Mouse (Mus musculus) myocyte (in vitro differentiated cells): ENCODE results near the gene Myrf. TPM values are rescaled to one million over a fixed set of nuclear protein-coding genes. Genes with fewer than 3 reads are reported as not detected.

ENCODE experiments used
- H3K27me3 ChIP-seq: one replicate; pipeline ENCODE4 v1.6.1; 2011; ENCODE audit not compliant: control insufficient read depth, insufficient read depth, insufficient read length
- H3K36me3 ChIP-seq: one replicate; pipeline ENCODE4 v1.6.1; 2011; ENCODE audit not compliant: control insufficient read depth, insufficient read depth
- H3K4me2 ChIP-seq: one replicate; pipeline ENCODE4 v1.6.1; 2011; ENCODE audit warnings: low read depth, control low read depth
- H3K4me3 ChIP-seq: one replicate; pipeline ENCODE4 v1.5.1; 2011; ENCODE audit warnings: mild to moderate bottlenecking, control low read depth, moderate library complexity
- H3K79me2 ChIP-seq: one replicate; pipeline ENCODE4 v1.6.1; 2011; ENCODE audit not compliant: control insufficient read depth, insufficient read depth
- H3ac ChIP-seq: one replicate; pipeline ENCODE4 v1.6.1; 2011; ENCODE audit not compliant: control insufficient read depth, insufficient read length
- CEBPB ChIP-seq: IDR thresholded peaks from 2 replicates; pipeline ENCODE4 v1.6.1; 2011; ENCODE audit warnings: mild to moderate bottlenecking, moderate library complexity; ENCODE audit not compliant: poor library complexity, insufficient read depth, severe bottlenecking
- E2F4 ChIP-seq: IDR thresholded peaks from one replicate; pipeline ENCODE4 v1.6.1; 2011; ENCODE audit warnings: mild to moderate bottlenecking, control low read depth, moderate library complexity; ENCODE audit not compliant: insufficient read depth
- MAX ChIP-seq: IDR thresholded peaks from one replicate; pipeline ENCODE4 v1.6.1; 2011; ENCODE audit warnings: low read depth, mild to moderate bottlenecking, control low read depth
- MYOD1 ChIP-seq, 3 experiments: IDR thresholded peaks; one replicate each; pipeline ENCODE4 v1.6.1; 2011; ENCODE audit warnings: control low read depth in 2 of 3, low read depth in 2 of 3, mild to moderate bottlenecking in 2 of 3, moderate library complexity in 1 of 3; ENCODE audit not compliant: insufficient read length in 2 of 3, control insufficient read depth in 1 of 3
- MYOG ChIP-seq, 3 experiments: IDR thresholded peaks; one replicate each; pipeline ENCODE4 v1.6.1; 2011; ENCODE audit warnings: control low read depth in 2 of 3, low read depth in 2 of 3, mild to moderate bottlenecking in 2 of 3; ENCODE audit not compliant: insufficient read length in 2 of 3, control insufficient read depth in 1 of 3, insufficient read depth in 1 of 3
- POLR2A ChIP-seq: IDR thresholded peaks from one replicate; pipeline ENCODE4 v1.6.1; 2011; ENCODE audit warnings: low read depth, mild to moderate bottlenecking, control low read depth, moderate library complexity; ENCODE audit not compliant: insufficient read length
- POLR2AphosphoS2 ChIP-seq: IDR thresholded peaks from one replicate; pipeline ENCODE4 v1.6.1; 2011; ENCODE audit warnings: low read depth, control low read depth; ENCODE audit not compliant: insufficient read length
- REST ChIP-seq: IDR thresholded peaks from one replicate; pipeline ENCODE4 v1.6.1; 2011; ENCODE audit warnings: mild to moderate bottlenecking, control low read depth, moderate library complexity; ENCODE audit not compliant: insufficient read depth, insufficient read length
- SRF ChIP-seq: IDR thresholded peaks from one replicate; pipeline ENCODE4 v1.6.1; 2011; ENCODE audit warnings: low read depth; ENCODE audit not compliant: control insufficient read depth, insufficient read length
- TCF12 ChIP-seq: IDR thresholded peaks from one replicate; pipeline ENCODE4 v1.6.1; 2011; ENCODE audit warnings: mild to moderate bottlenecking, control low read depth; ENCODE audit not compliant: poor library complexity, insufficient read depth, severe bottlenecking
- TCF3 ChIP-seq: IDR thresholded peaks from one replicate; pipeline ENCODE4 v1.6.1; 2011; ENCODE audit warnings: low read depth, control low read depth; ENCODE audit not compliant: insufficient read length
- USF1 ChIP-seq: IDR thresholded peaks from one replicate; pipeline ENCODE4 v1.6.1; 2011; ENCODE audit warnings: low read depth, mild to moderate bottlenecking, control low read depth, moderate library complexity
- polyA plus RNA-seq: library from polyadenylated mRNA; unstranded; fragments of >200 nt; fragmentation: generic; extraction: Trizol; gene quantifications from one replicate; pipeline ENCODE4 v1.2.1, GENCODE M21; 2012; ENCODE audit warnings: missing spikeins

Myrf gene
- polyA plus RNA-seq, 1 experiment = 1.5 TPM

DNA sequence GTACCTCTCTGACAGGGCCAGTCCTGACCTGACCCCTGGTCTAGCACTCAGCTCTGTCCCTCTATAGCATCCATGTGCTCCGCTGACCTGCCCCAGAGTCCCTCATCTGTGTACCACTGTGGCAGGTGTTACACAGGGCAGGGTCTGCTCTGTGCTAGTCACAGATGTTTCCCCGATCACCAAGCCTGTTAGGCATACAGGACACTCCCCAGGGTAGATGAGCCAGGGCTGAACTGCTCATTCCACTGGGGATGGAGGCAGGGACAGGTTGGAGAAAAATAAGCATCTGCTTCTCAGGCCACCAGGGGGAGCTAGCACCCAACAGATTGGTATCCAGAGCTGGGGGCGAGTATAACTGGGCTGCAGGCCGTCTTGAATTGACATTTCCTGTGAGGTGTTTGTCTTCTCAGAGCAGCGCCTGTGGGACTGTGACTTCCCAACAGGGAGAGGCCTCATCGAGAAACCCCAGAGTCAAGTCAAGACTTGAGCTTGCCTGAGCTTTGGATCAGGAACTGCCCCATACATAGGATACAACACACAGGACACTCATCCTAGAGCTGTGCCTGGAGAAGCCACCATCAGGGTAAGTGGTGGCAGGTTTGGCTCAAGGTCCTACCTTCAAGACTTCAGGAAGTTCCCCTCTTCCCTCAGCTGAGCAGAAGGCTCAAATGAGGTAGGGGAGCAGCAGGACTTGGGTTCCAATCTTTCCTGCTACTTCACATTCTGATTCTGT lies 17.9 kb upstream of the Myrf start:
- no peaks in the 10 kb centered on the region for H3K79me2 ChIP-seq
- no peaks in the 10 kb centered on the region for H3K27me3 ChIP-seq
- H3K4me3 ChIP-seq = no peak overlapping the region
- no peak overlapping the region for H3K4me2 ChIP-seq
- H3ac ChIP-seq = no peak overlapping the region
- H3K36me3 ChIP-seq = no peaks in the 10 kb centered on the region
- TF ChIP-seq SRF = no peak

DNA sequence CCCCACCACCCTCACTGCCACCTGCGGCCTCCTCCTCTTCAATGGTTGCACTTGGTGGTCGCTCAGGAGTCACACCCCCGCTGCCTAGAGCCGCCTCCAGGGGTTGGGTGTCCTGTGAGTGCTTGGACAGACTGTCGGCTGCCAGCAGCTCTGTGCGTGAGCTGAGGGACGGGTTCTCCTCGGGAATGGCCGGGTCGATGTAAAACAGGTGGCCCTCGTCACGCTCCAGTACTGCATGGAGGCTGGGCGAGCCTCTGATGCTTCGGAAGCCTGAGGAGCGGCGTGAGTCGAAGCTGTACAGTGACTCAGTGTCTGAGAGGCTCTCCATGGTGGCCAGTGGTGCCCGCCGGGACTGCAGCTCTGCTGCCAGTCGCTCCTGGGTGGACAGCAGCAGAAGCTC lies 7.6 kb upstream of the Myrf start:
- Histone ChIP-seq H3K4me3 (no peak overlapping the region), H3K4me2 (no peak overlapping the region), H3K27me3 (no peaks in the 10 kb centered on the region), H3K79me2 (no peaks in the 10 kb centered on the region), H3K36me3 (no peaks in the 10 kb centered on the region), H3ac (no peak overlapping the region)
- TF ChIP-seq REST (no peak), USF1 (no peak), MAX (no peak), E2F4 (no peak), SRF (no peak), MYOD1 (IDR thresholded peaks at IDR 0.05; ENCODE audit: control insufficient read depth in 1 of 3, insufficient read length in 2 of 3, low read depth in 2 of 3) (no peak), TCF3 (no peak), POLR2AphosphoS2 (no peak)

DNA sequence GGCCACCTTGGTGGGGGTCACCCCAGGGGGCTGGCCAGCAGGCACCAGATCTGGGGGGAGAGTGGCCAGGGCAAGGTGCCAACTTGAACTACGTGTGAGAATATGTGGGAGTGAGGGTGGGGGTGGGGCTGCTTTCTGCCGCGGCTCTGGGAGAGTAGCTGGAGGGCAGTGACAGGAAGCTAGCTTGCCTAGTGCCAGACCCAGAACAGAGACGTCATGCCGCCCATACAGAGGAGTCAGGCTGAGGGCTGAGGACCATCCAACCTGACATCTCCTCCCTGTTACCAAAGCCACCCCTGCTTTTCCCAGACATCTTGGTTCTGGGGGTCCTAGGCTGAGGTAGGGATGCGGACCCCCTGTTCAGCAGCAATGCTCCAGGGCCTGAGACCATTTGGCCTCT lies 6.6 kb upstream of the Myrf start:
- Histone ChIP-seq H3K79me2 (no peaks in the 10 kb centered on the region), H3K4me2 (no peak overlapping the region), H3K36me3 (no peaks in the 10 kb centered on the region), H3K27me3 (no peaks in the 10 kb centered on the region), H3ac (no peak overlapping the region), H3K4me3 (no peak overlapping the region)
- TF ChIP-seq E2F4 (no peak), SRF (no peak), MYOG (IDR thresholded peaks at IDR 0.05; ENCODE audit: control insufficient read depth in 1 of 3, insufficient read depth in 1 of 3, insufficient read length in 2 of 3, low read depth in 2 of 3) (no peak), POLR2A (no peak), TCF12 (no peak), MAX (no peak), CEBPB (no peak), TCF3 (no peak), MYOD1 (IDR thresholded peaks at IDR 0.05; ENCODE audit: control insufficient read depth in 1 of 3, insufficient read length in 2 of 3, low read depth in 2 of 3) (no peak), REST (no peak), USF1 (no peak), POLR2AphosphoS2 (no peak)

DNA sequence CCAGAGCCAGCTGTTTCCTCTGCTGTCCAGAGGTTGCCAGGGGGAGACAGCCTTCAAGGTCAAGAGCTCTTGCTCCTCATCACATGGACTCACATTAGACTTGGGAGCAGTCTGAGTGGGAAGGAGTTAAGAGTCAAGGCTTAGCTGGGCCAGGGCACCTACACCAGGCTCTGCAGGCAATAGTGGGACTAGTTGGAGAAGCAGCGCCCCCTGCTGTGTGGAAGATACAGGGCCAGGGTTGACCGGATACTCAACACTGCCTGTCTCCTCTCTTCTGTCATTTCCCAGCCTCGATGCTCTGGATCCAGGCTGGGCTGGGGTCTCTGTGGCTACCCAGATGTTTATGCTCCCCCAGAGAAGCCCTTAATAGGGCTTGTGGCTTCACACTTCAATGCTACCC lies 3.6 kb upstream of the Myrf start:
- H3K4me2 ChIP-seq = no peak overlapping the region
- H3K4me3 ChIP-seq = no peak overlapping the region
- H3K36me3 ChIP-seq = no peaks in the 10 kb centered on the region
- no peak overlapping the region for H3ac ChIP-seq
- TF ChIP-seq MYOG (IDR thresholded peaks at IDR 0.05; ENCODE audit: control insufficient read depth in 1 of 3, insufficient read depth in 1 of 3, insufficient read length in 2 of 3, low read depth in 2 of 3) = no peak
- TF ChIP-seq CEBPB = no peak
- no peak for TF ChIP-seq USF1
- no peak for TF ChIP-seq POLR2A
- TF ChIP-seq E2F4 = no peak
- peak; percentile 45 for TF ChIP-seq POLR2AphosphoS2
- TF ChIP-seq TCF12 = no peak
- H3K79me2 ChIP-seq = no peaks in the 10 kb centered on the region
- H3K27me3 ChIP-seq = no peaks in the 10 kb centered on the region

DNA sequence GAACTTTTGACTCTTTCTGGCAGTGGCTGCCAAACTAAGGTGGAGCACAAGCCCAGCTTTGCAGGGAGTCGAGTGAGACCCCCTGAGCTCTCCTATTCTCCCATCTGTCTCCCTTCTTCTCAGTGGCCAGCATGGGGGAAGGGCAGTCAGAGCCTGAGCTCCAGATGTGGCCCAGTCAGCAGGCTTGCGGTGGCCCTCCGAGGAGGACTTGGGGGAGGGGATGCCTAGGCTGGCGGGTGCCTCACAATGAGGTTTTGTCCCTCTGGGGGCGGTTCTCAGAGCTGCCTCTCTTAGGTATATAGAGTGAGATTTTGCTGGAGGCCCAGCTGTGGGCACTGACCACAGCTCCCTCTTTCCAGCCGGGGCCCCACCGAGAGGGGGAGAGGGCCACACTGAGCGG lies 2.4 kb upstream of the Myrf start:
- H3K36me3 ChIP-seq = no peaks in the 10 kb centered on the region
- no peaks in the 10 kb centered on the region for H3K79me2 ChIP-seq
- H3K27me3 ChIP-seq = no peaks in the 10 kb centered on the region
- H3ac ChIP-seq = no peak overlapping the region
- H3K4me3 ChIP-seq = no peak overlapping the region
- TF ChIP-seq TCF3 = no peak
- TF ChIP-seq MYOG (IDR thresholded peaks at IDR 0.05; ENCODE audit: control insufficient read depth in 1 of 3, insufficient read depth in 1 of 3, insufficient read length in 2 of 3, low read depth in 2 of 3) = no peak
- no peak for TF ChIP-seq MYOD1 (IDR thresholded peaks at IDR 0.05; ENCODE audit: control insufficient read depth in 1 of 3, insufficient read length in 2 of 3, low read depth in 2 of 3)
- H3K4me2 ChIP-seq = no peak overlapping the region
